Mouse (Mus musculus): ENCODE data around the gene Enpp6. TPM values are rescaled to one million over a fixed set of nuclear protein-coding genes. Genes with fewer than 3 reads are reported as not detected.

Gene Enpp6
- 0.15 and 0.71 TPM in 2 replicates for polyA plus RNA-seq (2014; fragmentation: Nextera tagmentation; extraction: Ambion mirVana)

DNA sequence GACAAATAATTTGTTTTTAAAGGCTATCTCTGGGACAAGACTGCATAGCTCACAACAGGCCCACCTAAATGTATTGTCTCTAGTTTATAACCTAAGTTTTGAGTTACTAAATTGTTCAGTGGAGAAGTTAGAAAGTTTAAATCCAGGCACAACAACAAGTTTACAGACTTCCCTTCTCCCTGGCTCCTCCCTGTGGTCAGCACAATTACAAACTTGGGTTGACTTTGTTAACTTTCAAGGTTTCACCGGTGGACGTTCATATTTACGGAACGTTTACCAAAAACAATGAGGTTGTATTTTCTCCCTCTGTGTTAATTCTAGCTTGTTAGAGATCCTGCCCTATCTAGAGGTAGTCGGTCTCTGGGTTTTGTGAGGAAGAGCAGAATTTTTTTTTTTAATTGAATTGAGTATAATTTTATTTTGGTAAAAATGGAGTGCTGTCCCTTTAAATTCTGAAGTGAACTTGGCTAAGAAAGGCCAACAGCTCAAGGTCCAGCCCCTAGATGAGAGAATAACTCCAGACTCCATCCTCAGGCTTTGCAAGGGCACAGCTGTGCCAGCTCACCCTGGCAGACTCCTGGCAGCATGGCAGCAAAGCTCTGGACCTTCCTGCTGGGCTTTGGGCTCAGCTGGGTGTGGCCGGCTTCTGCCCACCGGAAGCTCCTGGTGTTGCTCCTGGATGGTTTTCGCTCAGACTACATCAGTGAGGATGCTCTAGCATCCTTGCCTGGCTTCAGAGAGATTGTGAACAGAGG lies at the start of gene Enpp6:
Gene Enpp6 (plus strand): TSS at position 502 of the 755 bp plus-strand sequence.
- Histone ChIP-seq H3K9me3 (ENCODE audit: control insufficient read depth, low read length) (no peaks in the 10 kb centered on the region), H3K4me1 (replicated peaks; ENCODE audit: control insufficient read depth, insufficient read depth, low read length) (no peaks in the 10 kb centered on the region), H3K27ac (ENCODE audit: low read depth, low read length) (no peak within 1 kb of the TSS), H3K27me3 (replicated peaks; ENCODE audit: control insufficient read depth, insufficient read depth, low read length) (no peaks in the 10 kb centered on the region), H3K4me3 (ENCODE audit: low read depth, low read length) (no peak within 1 kb of the TSS), H3K9ac (ENCODE audit: low read depth, low read length) (no peak within 1 kb of the TSS), H3K36me3 (ENCODE audit: control insufficient read depth, insufficient read depth, low read length) (no peaks in the 10 kb centered on the region), H3K4me2 (no peak within 1 kb of the TSS)
- 80% methylated on average over 8 of the region's 8 CpGs for WGBS
- DNase-seq (ENCODE audit: low spot score): no peak
- ATAC-seq (replicated peaks; ENCODE audit: low FRiP score): no peak

DNA sequence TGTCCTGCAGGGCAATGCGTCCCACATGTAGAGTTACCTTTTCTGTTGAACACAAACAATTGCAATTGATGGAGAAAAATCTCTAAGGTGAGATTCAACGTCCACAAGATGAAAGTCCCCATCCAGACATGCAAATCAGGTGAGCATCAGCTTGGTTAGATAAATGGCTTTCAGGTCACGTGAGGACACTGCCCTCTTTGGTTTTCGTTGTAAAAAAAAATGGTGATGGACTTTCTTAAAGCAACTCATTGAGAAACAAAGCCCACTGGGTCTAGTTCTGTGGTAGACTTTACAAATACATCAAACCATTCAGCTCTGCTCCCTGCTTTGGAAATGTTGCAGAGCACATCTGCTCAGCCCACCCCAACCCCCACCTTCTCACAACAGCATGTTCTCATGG lies 48.5 kb upstream of the Enpp6 start:
- Histone ChIP-seq H3K9ac (ENCODE audit: low read depth, low read length) (no peak overlapping the region), H3K4me3 (ENCODE audit: low read depth, low read length) (no peak overlapping the region), H3K36me3 (ENCODE audit: control insufficient read depth, insufficient read depth, low read length) (no peaks in the 10 kb centered on the region), H3K27me3 (replicated peaks; ENCODE audit: control insufficient read depth, insufficient read depth, low read length) (no peaks in the 10 kb centered on the region), H3K4me1 (replicated peaks; ENCODE audit: control insufficient read depth, insufficient read depth, low read length) (no peaks in the 10 kb centered on the region), H3K27ac (ENCODE audit: low read depth, low read length) (no peak overlapping the region), H3K4me2 (no peak overlapping the region), H3K9me3 (ENCODE audit: control insufficient read depth, low read length) (no peaks in the 10 kb centered on the region)
- DNase-seq (ENCODE audit: low spot score): no peak
- WGBS: 70% methylated on average over 4 of the region's 4 CpGs
- ATAC-seq (replicated peaks; ENCODE audit: low FRiP score): no peak

DNA sequence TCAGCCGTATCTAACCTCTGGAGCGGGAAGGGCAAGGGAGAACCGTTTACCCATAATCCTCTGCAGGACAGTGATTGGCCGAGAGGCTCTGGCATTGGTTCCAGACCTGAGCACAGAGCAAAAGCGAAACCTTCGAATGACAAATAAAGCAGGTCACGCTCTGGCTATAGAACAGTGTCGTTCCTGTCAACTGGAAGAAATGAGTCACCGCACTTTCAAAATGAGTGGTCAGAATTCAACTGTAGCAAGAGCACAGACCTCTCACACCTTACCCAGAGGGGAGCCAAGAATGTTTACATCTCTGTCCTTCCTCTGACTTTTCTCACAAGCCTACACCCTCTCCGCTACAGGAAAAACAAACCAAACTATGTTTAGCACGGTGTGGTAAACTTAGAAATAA lies 45.4 kb upstream of the Enpp6 start:
- DNase-seq (ENCODE audit: low spot score): no peak
- Histone ChIP-seq H3K9ac (ENCODE audit: low read depth, low read length) (no peak overlapping the region), H3K27me3 (replicated peaks; ENCODE audit: control insufficient read depth, insufficient read depth, low read length) (no peaks in the 10 kb centered on the region), H3K36me3 (ENCODE audit: control insufficient read depth, insufficient read depth, low read length) (no peaks in the 10 kb centered on the region), H3K9me3 (ENCODE audit: control insufficient read depth, low read length) (no peaks in the 10 kb centered on the region), H3K4me3 (ENCODE audit: low read depth, low read length) (no peak overlapping the region), H3K4me2 (no peak overlapping the region), H3K27ac (ENCODE audit: low read depth, low read length) (no peak overlapping the region), H3K4me1 (replicated peaks; ENCODE audit: control insufficient read depth, insufficient read depth, low read length) (no peaks in the 10 kb centered on the region)
- ATAC-seq (replicated peaks; ENCODE audit: low FRiP score): no peak
- WGBS: 78% methylated on average over 11 of the region's 11 CpGs

DNA sequence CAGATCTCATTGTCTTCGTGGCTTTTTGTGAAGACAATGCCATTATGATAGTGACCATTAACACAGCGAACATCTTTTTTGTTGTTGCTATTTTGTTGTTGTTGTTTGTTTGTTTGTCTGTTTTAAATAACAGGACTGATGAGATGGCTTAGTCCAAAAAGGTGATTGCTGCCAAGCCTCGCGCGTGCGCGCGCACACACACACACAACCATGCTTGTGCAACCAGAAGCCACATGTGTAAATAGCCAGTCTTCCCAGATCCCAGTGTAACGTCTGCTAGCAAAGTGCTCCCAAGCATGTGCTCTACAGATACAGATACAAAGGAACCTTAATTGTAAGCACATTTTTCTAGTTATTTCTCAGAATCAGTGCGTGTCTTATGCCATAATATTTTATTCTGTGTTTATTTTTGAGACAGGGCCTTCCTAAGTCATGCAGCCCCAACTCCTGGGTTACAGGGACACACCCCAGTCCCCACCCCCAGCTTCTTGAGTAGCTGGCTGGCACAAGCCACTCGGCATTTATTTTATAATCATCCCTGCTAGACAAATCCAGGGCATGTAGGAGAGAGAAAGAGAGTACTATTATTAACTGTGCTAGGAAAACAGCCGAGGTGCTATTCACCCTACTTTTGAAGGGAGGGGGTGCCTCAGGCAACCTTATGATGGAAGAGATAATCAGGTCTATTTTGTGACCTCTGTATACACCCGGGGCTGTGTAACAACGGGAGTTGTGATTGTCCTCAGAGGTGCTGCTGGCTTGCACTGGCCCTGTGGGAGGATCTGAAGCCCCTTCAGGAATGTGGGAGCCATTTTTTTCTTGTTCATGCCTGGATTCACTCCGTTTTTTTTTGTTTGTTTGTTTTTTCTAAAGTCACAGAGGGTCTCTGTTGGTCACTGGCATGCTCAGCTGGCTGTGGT lies 44.7 kb upstream of the Enpp6 start:
- Histone ChIP-seq H3K4me3 (ENCODE audit: low read depth, low read length) (no peak overlapping the region), H3K36me3 (ENCODE audit: control insufficient read depth, insufficient read depth, low read length) (no peaks in the 10 kb centered on the region), H3K27me3 (replicated peaks; ENCODE audit: control insufficient read depth, insufficient read depth, low read length) (no peaks in the 10 kb centered on the region), H3K9me3 (ENCODE audit: control insufficient read depth, low read length) (no peaks in the 10 kb centered on the region), H3K9ac (ENCODE audit: low read depth, low read length) (no peak overlapping the region), H3K27ac (ENCODE audit: low read depth, low read length) (no peak overlapping the region), H3K4me1 (replicated peaks; ENCODE audit: control insufficient read depth, insufficient read depth, low read length) (no peaks in the 10 kb centered on the region), H3K4me2 (no peak overlapping the region)
- DNase-seq (ENCODE audit: low spot score) (no peak), ATAC-seq (replicated peaks; ENCODE audit: low FRiP score) (no peak)
- 77% methylated on average over 15 of the region's 15 CpGs for WGBS

DNA sequence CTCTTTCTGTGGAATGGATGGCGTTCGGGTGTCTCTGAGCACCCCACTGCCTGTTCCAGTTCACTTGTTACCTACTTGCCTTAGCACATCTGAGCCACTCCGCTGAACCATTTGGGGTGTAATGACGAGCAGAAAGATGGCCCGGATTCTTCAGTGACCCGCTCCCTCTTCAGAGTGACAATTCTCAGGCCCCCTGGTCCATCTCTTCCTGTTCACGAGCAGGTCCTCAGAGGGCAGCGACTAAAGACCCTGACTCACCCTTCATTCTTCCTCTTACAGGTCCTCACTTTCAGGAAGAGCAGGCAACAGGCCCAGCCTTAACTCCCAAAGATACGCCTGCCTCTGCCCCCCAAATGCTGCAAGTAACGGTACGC lies 44.0 kb upstream of the Enpp6 start:
- no peaks in the 10 kb centered on the region; the same call in 1 of the 2 replicates for H3K27me3 ChIP-seq (replicated peaks; ENCODE audit: control insufficient read depth, insufficient read depth, low read length)
- ATAC-seq (replicated peaks; ENCODE audit: low FRiP score) (no peak), DNase-seq (ENCODE audit: low spot score) (no peak)
- WGBS: 81% methylated on average over 11 of the region's 11 CpGs
- no peak overlapping the region for H3K9ac ChIP-seq (ENCODE audit: low read depth, low read length)
- no peak overlapping the region for H3K4me3 ChIP-seq (ENCODE audit: low read depth, low read length)
- H3K27ac ChIP-seq (ENCODE audit: low read depth, low read length): no peak overlapping the region
- no peaks in the 10 kb centered on the region for H3K36me3 ChIP-seq (ENCODE audit: control insufficient read depth, insufficient read depth, low read length)
- no peak overlapping the region for H3K4me2 ChIP-seq
- no peaks in the 10 kb centered on the region for H3K4me1 ChIP-seq (replicated peaks; ENCODE audit: control insufficient read depth, insufficient read depth, low read length)
- H3K9me3 ChIP-seq (ENCODE audit: control insufficient read depth, low read length): no peaks in the 10 kb centered on the region

DNA sequence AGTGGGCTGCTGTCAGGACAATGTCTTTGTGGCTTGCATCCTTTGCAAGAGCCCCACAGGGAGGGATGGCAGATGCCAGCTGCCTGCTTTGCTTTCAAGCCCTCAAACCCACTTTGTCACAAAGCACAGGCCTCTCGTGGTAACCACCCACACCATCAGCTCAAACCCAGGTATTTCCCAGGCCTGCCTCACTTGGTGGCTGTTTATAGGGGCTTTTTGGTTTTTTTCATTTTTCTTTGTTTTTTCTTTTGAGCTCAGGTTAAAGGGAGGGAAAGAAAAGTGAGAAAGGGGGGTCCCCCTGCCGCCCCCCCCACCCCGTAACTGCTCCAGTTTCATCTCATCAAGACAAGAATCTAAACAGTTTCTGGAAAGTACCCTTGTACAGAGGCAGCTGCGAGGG lies 43.4 kb upstream of the Enpp6 start:
- ATAC-seq (replicated peaks; ENCODE audit: low FRiP score): no peak
- Histone ChIP-seq H3K4me3 (ENCODE audit: low read depth, low read length) (no peak overlapping the region), H3K4me2 (no peak overlapping the region), H3K9ac (ENCODE audit: low read depth, low read length) (no peak overlapping the region), H3K27me3 (replicated peaks; ENCODE audit: control insufficient read depth, insufficient read depth, low read length) (no peaks in the 10 kb centered on the region; the same call in 1 of the 2 replicates), H3K27ac (ENCODE audit: low read depth, low read length) (no peak overlapping the region), H3K4me1 (replicated peaks; ENCODE audit: control insufficient read depth, insufficient read depth, low read length) (no peaks in the 10 kb centered on the region), H3K9me3 (ENCODE audit: control insufficient read depth, low read length) (no peaks in the 10 kb centered on the region), H3K36me3 (ENCODE audit: control insufficient read depth, insufficient read depth, low read length) (no peaks in the 10 kb centered on the region)
- DNase-seq (ENCODE audit: low spot score): no peak
- 89% methylated on average over 4 of the region's 4 CpGs for WGBS

DNA sequence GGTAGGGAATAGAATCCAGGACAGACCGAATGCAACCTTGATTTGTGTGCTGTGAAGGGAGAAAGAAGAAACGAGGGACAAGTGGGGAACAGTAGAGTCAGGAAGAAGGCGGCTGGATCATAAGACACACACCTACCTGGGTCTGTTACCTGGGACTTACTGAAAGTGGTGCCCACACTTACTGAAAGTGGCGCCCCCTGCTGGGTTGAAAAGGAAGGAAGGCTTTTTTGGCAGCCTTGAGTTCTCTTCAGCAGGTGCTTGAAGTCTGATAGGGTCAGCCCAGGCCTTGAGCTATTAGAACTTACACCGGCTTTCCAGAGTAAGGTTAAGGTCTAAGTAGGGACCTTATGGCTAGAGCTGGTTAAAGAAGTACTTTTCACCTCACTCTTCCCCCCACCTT lies 40.5 kb upstream of the Enpp6 start:
- no peak overlapping the region for H3K9ac ChIP-seq (ENCODE audit: low read depth, low read length)
- DNase-seq (ENCODE audit: low spot score): no peak
- 66% methylated on average over 5 of the region's 5 CpGs for WGBS

DNA sequence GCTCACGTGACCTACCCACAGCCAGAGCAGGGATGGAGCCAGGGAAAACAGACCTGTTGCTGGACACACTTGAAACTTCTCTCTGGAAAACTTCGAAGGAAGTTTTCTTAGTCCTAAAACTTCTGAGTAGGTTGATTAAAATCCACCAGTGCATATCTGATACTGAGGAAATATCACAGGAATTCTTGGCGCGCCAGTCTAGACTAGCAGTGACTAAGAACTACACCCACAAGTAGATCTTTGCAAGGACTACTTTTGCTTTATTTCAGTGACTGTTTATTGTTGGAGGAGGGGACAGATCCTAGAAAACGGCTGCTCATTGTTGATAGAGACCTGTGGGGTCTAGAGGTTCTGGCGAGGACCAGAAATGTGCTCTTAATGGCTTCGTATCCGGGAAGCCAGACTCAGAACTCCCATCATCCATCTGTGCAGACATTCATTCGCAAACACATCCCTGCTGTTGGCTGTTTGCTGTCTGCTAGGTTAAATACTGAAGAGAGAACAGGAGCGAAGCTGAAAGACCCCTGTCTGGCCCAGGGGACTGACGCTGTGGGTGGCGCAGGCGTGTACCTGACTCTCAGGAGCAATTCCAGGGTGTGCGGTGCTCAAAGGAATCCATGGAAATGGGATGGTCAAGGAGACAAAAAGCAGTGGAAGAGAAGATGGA lies 38.5 kb upstream of the Enpp6 start:
- no peaks in the 10 kb centered on the region for H3K36me3 ChIP-seq (ENCODE audit: control insufficient read depth, insufficient read depth, low read length)
- H3K4me1 ChIP-seq (replicated peaks; ENCODE audit: control insufficient read depth, insufficient read depth, low read length): no peaks in the 10 kb centered on the region
- H3K4me2 ChIP-seq: no peak overlapping the region
- WGBS: 81% methylated on average over 14 of the region's 14 CpGs
- no peaks in the 10 kb centered on the region; the same call in 1 of the 2 replicates for H3K27me3 ChIP-seq (replicated peaks; ENCODE audit: control insufficient read depth, insufficient read depth, low read length)
- DNase-seq (ENCODE audit: low spot score) (no peak), ATAC-seq (replicated peaks; ENCODE audit: low FRiP score) (no peak)
- H3K27ac ChIP-seq (ENCODE audit: low read depth, low read length): no peak overlapping the region
- H3K9ac ChIP-seq (ENCODE audit: low read depth, low read length): no peak overlapping the region
- no peak overlapping the region for H3K4me3 ChIP-seq (ENCODE audit: low read depth, low read length)
- H3K9me3 ChIP-seq (ENCODE audit: control insufficient read depth, low read length): no peaks in the 10 kb centered on the region

More for the DNA sequence above, 40.5 kb upstream of the Enpp6 start:
- Histone ChIP-seq H3K4me1 (replicated peaks; ENCODE audit: control insufficient read depth, insufficient read depth, low read length) (no peaks in the 10 kb centered on the region), H3K27me3 (replicated peaks; ENCODE audit: control insufficient read depth, insufficient read depth, low read length) (no peaks in the 10 kb centered on the region; the same call in 1 of the 2 replicates), H3K27ac (ENCODE audit: low read depth, low read length) (no peak overlapping the region), H3K4me3 (ENCODE audit: low read depth, low read length) (no peak overlapping the region), H3K4me2 (no peak overlapping the region), H3K36me3 (ENCODE audit: control insufficient read depth, insufficient read depth, low read length) (no peaks in the 10 kb centered on the region), H3K9me3 (ENCODE audit: control insufficient read depth, low read length) (no peaks in the 10 kb centered on the region)
- no peak for ATAC-seq (replicated peaks; ENCODE audit: low FRiP score)
